Mouse (Mus musculus): ENCODE measurements around the gene Msmb. TPM values are rescaled to one million over a fixed set of nuclear protein-coding genes. Genes with fewer than 3 reads are reported as not detected.
"Not testable (repeated sequence)": the region's sequence is repeated elsewhere in the genome, so short reads cannot be mapped to it uniquely, and the experiment has no call there.

Gene Msmb
- polyA plus RNA-seq, 1 experiment, result not detected

GRCm38 (mm10) chr14:32175310-32175709 lies 33.5 kb downstream of the Msmb start:
- no peak for DNase-seq (ENCODE audit: low read depth)

- DNase-seq (ENCODE audit: low read depth), result not testable (repeated sequence)
Measured at GRCm38 (mm10) chr14:32176590-32176989, 34.8 kb downstream of the Msmb start.

- DNase-seq (ENCODE audit: low read depth), result no peak
Measured at GRCm38 (mm10) chr14:32179393-32180195, 37.8 kb downstream of the Msmb start.

- DNase-seq (ENCODE audit: low read depth), result no peak
Measured at GRCm38 (mm10) chr14:32180861-32181260, 39.0 kb downstream of the Msmb start.

GRCm38 (mm10) chr14:32183846-32184245 lies 42.0 kb downstream of the Msmb start:
- no peak for DNase-seq (ENCODE audit: low read depth)

GRCm38 (mm10) chr14:32190627-32191391 lies 49.0 kb downstream of the Msmb start:
- DNase-seq (ENCODE audit: low read depth), result no peak

GRCm38 (mm10) chr14:32191926-32192325 lies 50.1 kb downstream of the Msmb start:
- DNase-seq (ENCODE audit: low read depth), result no peak

- no peak for DNase-seq (ENCODE audit: low read depth)
Measured at GRCm38 (mm10) chr14:32192437-32192836, 50.6 kb downstream of the Msmb start.

- DNase-seq (ENCODE audit: low read depth), result not testable (repeated sequence)
Measured at GRCm38 (mm10) chr14:32193557-32193956, 51.7 kb downstream of the Msmb start.

- DNase-seq (ENCODE audit: low read depth), result no peak
Measured at GRCm38 (mm10) chr14:32201354-32201753, 59.5 kb downstream of the Msmb start.

- DNase-seq (ENCODE audit: low read depth), result no peak
Measured at GRCm38 (mm10) chr14:32201791-32202451, 60.1 kb downstream of the Msmb start, which contains the start of the genes Timm23 and Parg. Gene Timm23 (minus strand): TSS chr14:32201898. Gene Parg (plus strand): TSS chr14:32201949.

Other genes with a start within 250 kb of the Msmb start
- gene Galnt15, start 113.0 kb upstream of the Msmb start, polyA plus RNA-seq (2012; rRNA removed), result 14.4 TPM in 2 replicates
- 25.5 and 36.3 TPM in 2 replicates for gene Oxnad1, start 56.6 kb upstream of the Msmb start, polyA plus RNA-seq (2012; rRNA removed)
- 36.7 and 41.9 TPM in 2 replicates for gene Dph3, start 56.3 kb upstream of the Msmb start, polyA plus RNA-seq (2012; rRNA removed)
- 69.4 and 79.7 TPM in 2 replicates for gene Ncoa4, start 17.8 kb downstream of the Msmb start, polyA plus RNA-seq (2012; rRNA removed)
- gene Timm23, start 59.9 kb downstream of the Msmb start, polyA plus RNA-seq (2012; rRNA removed), result 159 and 174 TPM in 2 replicates
- 4.8 and 8.9 TPM in 2 replicates for gene Parg, start 59.9 kb downstream of the Msmb start, polyA plus RNA-seq (2012; rRNA removed)
- gene Ogdhl, start 180.0 kb downstream of the Msmb start, polyA plus RNA-seq (2012; rRNA removed), result 9.3 and 11.7 TPM in 2 replicates
- 1.2 and 2.8 TPM in 2 replicates for gene 1700024G13Rik, start 246.4 kb downstream of the Msmb start, polyA plus RNA-seq (2012; rRNA removed)

All from gonadal fat pad, adult 2 months (tissue).